Mouse (Mus musculus) cerebellum, adult 9-11 months (tissue): ENCODE results near the gene Hnrnpab.

Source experiments
- DNase-seq: peaks from one replicate; pipeline ENCODE4 v3.0.0; 2022

Gene Hnrnpab

GRCm38 (mm10) chr11:51554590-51554989 lies 52.1 kb downstream of the Hnrnpab start:
- no peak for DNase-seq

- DNase-seq: no peak
Observed at GRCm38 (mm10) chr11:51552091-51552490, 54.6 kb downstream of the Hnrnpab start.

- DNase-seq: no peak
Observed at GRCm38 (mm10) chr11:51551253-51551652, 55.4 kb downstream of the Hnrnpab start.
